Mouse (Mus musculus): ENCODE results near the gene Clic1.
"Not testable (repeated sequence)": the region's sequence is repeated elsewhere in the genome, so short reads cannot be mapped to it uniquely, and the experiment has no call there.

Clic1 gene

GRCm38 (mm10) chr17:35049561-35050016 lies at the start of gene Clic1:
TSS of gene Clic1 (plus strand) at chr17:35049966.
- peak; percentile 74 for DNase-seq

- DNase-seq, result peak; percentile 86
Measured at GRCm38 (mm10) chr17:35000717-35001451, 48.9 kb upstream of the Clic1 start, which contains the start of gene Vars. TSS of gene Vars (plus strand) at chr17:35000987.

- DNase-seq, result peak; percentile 62
Measured at GRCm38 (mm10) chr17:35001452-35002152, 48.2 kb upstream of the Clic1 start.

- DNase-seq, result no peak
Measured at GRCm38 (mm10) chr17:35002153-35002865, 47.5 kb upstream of the Clic1 start.

GRCm38 (mm10) chr17:35003022-35003838 lies 46.5 kb upstream of the Clic1 start:
- DNase-seq, result no peak

GRCm38 (mm10) chr17:35004075-35004717 lies 45.6 kb upstream of the Clic1 start:
- DNase-seq, result no peak

GRCm38 (mm10) chr17:35005158-35005557 lies 44.6 kb upstream of the Clic1 start:
- DNase-seq, result no peak

GRCm38 (mm10) chr17:35005902-35006301 lies 43.9 kb upstream of the Clic1 start:
- DNase-seq, result not testable (repeated sequence)

GRCm38 (mm10) chr17:35007387-35007991 lies 42.3 kb upstream of the Clic1 start:
- DNase-seq, result no peak

GRCm38 (mm10) chr17:35009586-35009985 lies 40.2 kb upstream of the Clic1 start:
- DNase-seq, result no peak

- no peak for DNase-seq
Measured at GRCm38 (mm10) chr17:35011440-35011839, 38.3 kb upstream of the Clic1 start.

- no peak for DNase-seq
Measured at GRCm38 (mm10) chr17:35012430-35012829, 37.3 kb upstream of the Clic1 start.

- DNase-seq, result no peak
Measured at GRCm38 (mm10) chr17:35013221-35013620, 36.5 kb upstream of the Clic1 start.

- no peak for DNase-seq
Measured at GRCm38 (mm10) chr17:35015296-35015695, 34.5 kb upstream of the Clic1 start.

GRCm38 (mm10) chr17:35016376-35016775 lies 33.4 kb upstream of the Clic1 start, which contains the start of gene Vwa7:
TSS of gene Vwa7 (plus strand) at chr17:35016579.
- no peak for DNase-seq

GRCm38 (mm10) chr17:35016791-35017705 lies 32.7 kb upstream of the Clic1 start:
- DNase-seq, result no peak

- DNase-seq, result no peak
Measured at GRCm38 (mm10) chr17:35017706-35018030, 32.1 kb upstream of the Clic1 start.

- no peak for DNase-seq
Measured at GRCm38 (mm10) chr17:35018171-35018570, 31.6 kb upstream of the Clic1 start.

GRCm38 (mm10) chr17:35019894-35020293 lies 29.9 kb upstream of the Clic1 start:
- DNase-seq, result no peak

GRCm38 (mm10) chr17:35020551-35020950 lies 29.2 kb upstream of the Clic1 start:
- no peak for DNase-seq

Data from lung, postnatal 36 days (tissue).